Mouse (Mus musculus) Patski (cell line): ENCODE measurements around the gene Nmnat2. TPM values are rescaled to one million over a fixed set of nuclear protein-coding genes. Genes with fewer than 3 reads are reported as not detected.

Source experiments
- ATAC-seq: fragments of 100-300 bp; one replicate; pipeline ENCODE4 v1.8.0; 2021
- CTCF ChIA-PET: fragments of 350-600 bp; sonication (Branson Sonifier 250); formaldehyde crosslinking; loops from one replicate; lab custom pipeline; 2022; ENCODE audit warnings: inconsistent platforms; lab: Charles Lee
- POLR2A ChIA-PET: fragments of 350-600 bp; sonication (Branson Sonifier 250); formaldehyde crosslinking; loops from one replicate; lab custom pipeline; 2022; ENCODE audit warnings: antibody characterized with exemption, inconsistent platforms; lab: Charles Lee
- DNase-seq: peaks from one replicate; pipeline ENCODE4 v3.0.0-alpha.2; 2011; ENCODE audit warnings: low read depth, low spot score
- H3K27me3 ChIP-seq: fragments of 371-371 bp; one replicate; pipeline ENCODE4 v1.5.1; 2021
- CTCF ChIP-seq: fragments of 100-300 bp; IDR thresholded peaks from one replicate; pipeline ENCODE4 v1.5.1; 2021
- in situ Hi-C: fragments of 300-500 bp; cut with MboI; formaldehyde crosslinking; loops from 3 replicates; pipeline ENCODE4 v1.11.1; 2018; ENCODE audit warnings: low pct_unique_long_range_greater_than_20kb, mixed read lengths
- polyA plus RNA-seq: library from polyadenylated mRNA; unstranded; gene quantifications from one replicate; pipeline ENCODE4 v1.2.3, GENCODE M21; 2021

Nmnat2 gene
- polyA plus RNA-seq, 1 experiment from 2014 or later, result 0.14 TPM

GRCm38 (mm10) chr1:153121320-153121719 is 166.5 kb downstream of the Nmnat2 start:
- DNase-seq (no peak), ATAC-seq (no peak)
- H3K27me3 ChIP-seq, result no peaks in the 10 kb centered on the region
- in situ Hi-C loops, result no loop called here
- ChIA-PET CTCF (interaction anchor here (1.2 to 1.8 kb wide), 2 partner anchors 11 to 266 kb away, joined by 3 read pairs; no protein-coding TSS in a partner anchor), POLR2A (no interaction called here)
- no peak for TF ChIP-seq CTCF

DNA sequence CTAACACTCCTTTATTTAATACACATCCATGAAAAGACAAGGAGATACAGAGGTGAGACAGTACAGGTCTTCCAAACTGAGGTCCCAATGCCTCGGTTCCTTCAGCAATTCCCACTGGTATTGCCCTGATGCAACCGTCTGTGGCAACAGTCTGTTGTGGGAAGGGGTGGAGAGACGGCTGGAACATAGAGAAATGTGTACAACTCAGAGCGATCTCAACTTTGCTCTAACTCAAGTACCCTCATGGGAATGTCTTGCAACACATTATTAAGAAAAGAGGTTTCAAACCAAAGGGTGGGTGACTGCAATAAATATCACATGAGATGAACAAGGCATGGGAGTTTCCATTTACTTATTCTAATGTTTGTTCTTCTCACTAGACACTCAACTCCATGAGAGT is 168.0 kb downstream of the Nmnat2 start:
- POLR2A ChIA-PET, result no interaction called here
- CTCF ChIA-PET, result no interaction called here
- DNase-seq (no peak), ATAC-seq (no peak)
- TF ChIP-seq CTCF, result no peak
- no peaks in the 10 kb centered on the region for H3K27me3 ChIP-seq
- in situ Hi-C loops, result no loop called here

DNA sequence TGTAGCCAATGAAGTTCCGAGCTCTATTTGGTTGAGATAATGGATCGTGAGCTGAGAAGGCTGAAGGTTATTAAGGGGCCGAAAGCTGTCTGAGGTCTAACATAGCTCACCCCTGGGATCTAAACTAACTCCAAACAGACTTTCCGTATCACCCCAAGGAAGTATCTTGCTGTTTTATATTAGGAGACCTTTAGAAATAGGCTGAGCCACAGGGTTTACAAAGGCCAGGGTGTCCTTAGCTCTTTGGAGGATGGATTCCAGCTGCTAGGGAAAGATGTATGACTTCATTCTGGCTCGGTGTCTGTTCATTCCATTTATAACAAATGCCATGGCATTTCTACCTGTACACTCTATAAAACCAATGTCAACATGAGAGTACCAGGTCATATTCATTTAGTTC is 169.7 kb downstream of the Nmnat2 start:
- in situ Hi-C loops, result no loop called here
- TF ChIP-seq CTCF, result no peak
- ChIA-PET CTCF (interaction anchor here (1.5 to 1.7 kb wide), 2 partner anchors 19 to 49 kb away, joined by 3 to 4 read pairs; no protein-coding TSS in a partner anchor), POLR2A (interaction anchor here (0.5 to 1.2 kb wide), 2 partner anchors 91 to 244 kb away, joined by 3 read pairs; no protein-coding TSS in a partner anchor)
- ATAC-seq (no peak), DNase-seq (no peak)
- H3K27me3 ChIP-seq, result no peaks in the 10 kb centered on the region

GRCm38 (mm10) chr1:153125287-153126275 is 170.8 kb downstream of the Nmnat2 start:
- in situ Hi-C loops, result loop anchor here (5.0 kb wide), 1 partner anchor 207 kb away; the partner anchor contains the start of gene Lamc1
- ChIA-PET CTCF (interaction anchor here (0.9 to 1.7 kb wide), 4 partner anchors 20 to 261 kb away, joined by 3 to 4 read pairs (median 4); no protein-coding TSS in a partner anchor), POLR2A (interaction anchor here (1.2 kb wide), 1 partner anchor 90 kb away, joined by 3 read pairs; no protein-coding TSS in a partner anchor)
- peak; percentile 83 for DNase-seq
- peak; percentile 28 for ATAC-seq
- TF ChIP-seq CTCF, result no peak
- H3K27me3 ChIP-seq, result no peaks in the 10 kb centered on the region

DNA sequence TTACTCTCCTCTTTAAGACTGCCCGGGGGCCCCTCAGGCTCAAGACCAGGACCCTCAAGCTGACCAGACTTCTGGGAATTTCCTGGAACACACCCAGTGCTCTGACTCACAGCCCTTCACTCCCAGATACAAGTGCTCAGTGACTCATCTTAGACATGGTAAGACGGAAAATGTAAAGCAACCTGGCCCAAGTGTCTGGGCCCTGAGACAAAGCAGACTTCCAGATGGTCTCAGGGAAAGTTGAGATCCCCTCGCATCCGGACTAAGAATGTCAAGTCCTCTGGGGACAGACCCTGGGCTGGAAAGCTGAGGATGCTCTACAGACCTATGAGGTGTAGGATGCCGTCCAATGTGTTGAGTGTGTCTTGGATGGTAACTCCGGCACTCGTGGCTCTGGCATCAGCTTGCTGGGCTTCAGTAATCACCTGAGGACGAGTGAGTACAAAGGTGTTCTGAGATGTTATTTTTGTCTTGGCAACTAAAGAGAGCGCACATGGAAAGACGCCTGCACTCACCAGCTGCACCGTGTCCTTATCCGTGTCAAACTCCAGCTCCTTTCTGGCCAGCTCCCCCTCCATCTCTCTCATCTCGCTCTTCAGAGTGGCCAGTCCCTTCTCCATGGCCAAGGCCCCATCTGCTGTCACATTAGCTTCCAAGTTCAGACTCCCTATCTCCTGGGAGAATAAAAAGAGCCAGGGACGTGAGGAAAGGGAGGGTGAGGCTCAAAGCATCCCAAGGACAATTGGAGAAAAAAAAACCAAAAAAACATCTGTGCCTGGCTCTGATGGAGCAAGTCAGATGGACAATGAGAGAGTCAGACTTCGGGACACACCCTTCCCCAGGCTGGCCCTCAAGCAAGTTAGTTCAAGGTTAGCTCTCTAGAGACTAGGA is 171.9 kb downstream of the Nmnat2 start:
- CTCF ChIA-PET, result interaction anchor here (1.3 to 1.7 kb wide), 2 partner anchors 9 to 86 kb away, joined by 4 read pairs; no protein-coding TSS in a partner anchor
- POLR2A ChIA-PET, result no interaction called here
- ATAC-seq (no peak), DNase-seq (peak; percentile 86)
- TF ChIP-seq CTCF, result no peak
- H3K27me3 ChIP-seq, result no peaks in the 10 kb centered on the region
- in situ Hi-C loops, result loop anchor here (5.0 kb wide), 1 partner anchor 206 kb away; the partner anchor contains the start of gene Lamc1

GRCm38 (mm10) chr1:153127622-153128021 is 172.8 kb downstream of the Nmnat2 start:
- H3K27me3 ChIP-seq, result no peaks in the 10 kb centered on the region
- ChIA-PET CTCF (interaction anchor here (1.3 to 1.7 kb wide), 2 partner anchors 8 to 87 kb away, joined by 4 read pairs; no protein-coding TSS in a partner anchor), POLR2A (no interaction called here)
- DNase-seq, result no peak
- no peak for TF ChIP-seq CTCF
- in situ Hi-C loops, result loop anchor here (5.0 kb wide), 1 partner anchor 205 kb away; the partner anchor contains the start of gene Lamc1
- no peak for ATAC-seq

DNA sequence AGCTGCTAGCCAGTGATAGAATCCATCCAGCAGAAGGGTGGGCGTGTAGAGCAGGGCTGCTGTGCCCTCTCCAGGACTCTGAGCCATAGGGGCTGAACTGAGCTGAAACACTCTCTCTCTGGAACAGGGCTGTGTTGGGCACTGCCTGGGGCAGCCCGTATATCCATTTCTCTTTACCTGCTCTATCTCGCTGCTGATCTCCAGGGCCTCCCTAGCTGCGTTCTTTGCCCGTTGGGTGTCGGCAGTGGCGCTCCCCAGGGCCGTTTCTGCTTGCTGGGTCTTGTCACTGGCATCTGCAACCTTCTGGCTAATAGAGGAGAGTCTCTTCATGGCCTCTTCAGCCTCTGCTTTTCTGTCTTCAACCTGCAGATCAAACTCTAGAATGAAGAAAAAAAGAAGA is 174.0 kb downstream of the Nmnat2 start:
- no peaks in the 10 kb centered on the region for H3K27me3 ChIP-seq
- DNase-seq, result no peak
- in situ Hi-C loops, result loop anchor here (5.0 kb wide), 1 partner anchor 204 kb away; the partner anchor contains the start of gene Lamc1
- ChIA-PET POLR2A (no interaction called here), CTCF (interaction anchor here (1.3 to 1.7 kb wide), 3 partner anchors 26 to 88 kb away, joined by 3 to 4 read pairs (median 4); no protein-coding TSS in a partner anchor)
- ATAC-seq, result no peak
- TF ChIP-seq CTCF, result no peak

DNA sequence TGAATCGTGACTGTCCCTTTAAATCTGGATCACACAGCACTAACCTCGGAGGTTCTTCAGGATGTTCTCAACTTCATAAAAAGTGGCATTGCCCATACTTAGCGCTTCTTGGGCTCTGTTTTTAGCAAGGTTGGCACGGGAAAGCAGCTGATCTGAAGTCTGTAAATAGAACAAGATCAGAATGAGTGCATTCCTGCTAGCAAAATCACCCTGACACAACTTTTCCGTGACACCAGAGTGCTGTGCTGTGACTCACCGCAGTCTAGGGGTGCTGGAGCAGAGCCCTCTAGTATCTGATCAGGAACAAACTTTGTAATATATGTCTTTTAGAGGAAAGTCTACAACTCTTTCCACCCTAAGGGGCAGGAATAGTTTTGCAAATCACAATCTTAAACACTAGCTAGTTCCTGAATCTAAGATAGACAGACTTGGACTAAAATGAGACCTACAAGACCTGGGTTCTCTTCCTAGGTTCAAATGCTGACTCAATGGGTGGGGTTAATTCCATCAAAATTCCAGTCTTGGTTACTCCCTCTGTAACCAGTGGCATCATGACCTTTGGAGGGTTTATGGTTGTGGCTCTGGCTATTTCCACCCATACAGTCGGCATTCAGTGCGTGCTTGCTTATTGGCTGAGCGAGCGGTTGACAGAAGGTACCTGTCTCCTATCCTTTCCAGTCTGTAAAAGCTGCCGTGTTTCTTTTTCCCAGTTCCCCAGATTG is 175.4 kb downstream of the Nmnat2 start:
- ChIA-PET POLR2A (no interaction called here), CTCF (interaction anchor here (1.3 kb wide), 2 partner anchors 24 to 39 kb away, joined by 3 read pairs; no protein-coding TSS in a partner anchor)
- ATAC-seq, result peak; percentile 86
- in situ Hi-C loops, result loop anchor here (5.0 kb wide), 2 partner anchors 33 to 202 kb away; partner anchors contain the start of gene Lamc1
- peak; percentile 95 for DNase-seq
- H3K27me3 ChIP-seq, result no peaks in the 10 kb centered on the region
- no peak for TF ChIP-seq CTCF
